Mouse (Mus musculus) intestine, postnatal 0 days (tissue): ENCODE measurements at regions not wholly inside any gene's neighbourhood (a gene's known extent, or its start where the extent isn't known, plus 50 kb on each side); places are given as distances from the start of the nearest gene placed in this dataset.
A peak's percentile ranks its signal among the peaks of the same experiment; 100 is the strongest.

Experiments
- ATAC-seq: fragments of 200-750 bp; cut with Nextera tagmentation; 2 replicates; pipeline ENCODE4 v1.8.0; 2017; ENCODE audit warnings: mild to moderate bottlenecking, moderate TSS enrichment, moderate library complexity
- H3K27ac ChIP-seq: fragments of 300-500 bp; sonication (generic); 2 replicates; pipeline ENCODE4 v1.5.1; 2014; ENCODE audit warnings: mild to moderate bottlenecking, low read depth, low read length, moderate library complexity
- H3K27me3 ChIP-seq: fragments of 300-500 bp; sonication (generic); replicated peaks from 2 replicates; pipeline ENCODE4 v1.6.1; 2014; ENCODE audit warnings: low read length, mixed read lengths; ENCODE audit not compliant: control insufficient read depth, insufficient read depth
- H3K36me3 ChIP-seq: fragments of 300-500 bp; sonication (generic); 2 replicates; pipeline ENCODE4 v1.6.1; 2014; ENCODE audit warnings: mild to moderate bottlenecking, moderate library complexity; ENCODE audit not compliant: control insufficient read depth, insufficient read depth
- H3K4me1 ChIP-seq: fragments of 300-500 bp; sonication (generic); replicated peaks from 2 replicates; pipeline ENCODE4 v1.6.1; 2014; ENCODE audit warnings: antibody characterized with exemption, low read length, mixed read lengths; ENCODE audit not compliant: control insufficient read depth, insufficient read depth
- H3K4me2 ChIP-seq: fragments of 300-500 bp; sonication (generic); replicated peaks from 2 replicates; pipeline ENCODE4 v1.6.1; 2014; ENCODE audit warnings: low read depth, mild to moderate bottlenecking, moderate library complexity
- H3K4me3 ChIP-seq: fragments of 300-500 bp; sonication (generic); 2 replicates; pipeline ENCODE4 v1.5.1; 2014; ENCODE audit warnings: low read depth, low read length
- H3K9ac ChIP-seq: fragments of 300-500 bp; sonication (generic); 2 replicates; pipeline ENCODE4 v1.6.1; 2014; ENCODE audit warnings: mild to moderate bottlenecking, low read depth, low read length
- H3K9me3 ChIP-seq: fragments of 300-500 bp; sonication (generic); 2 replicates; pipeline ENCODE4 v1.6.1; 2016; ENCODE audit warnings: mixed run types; ENCODE audit not compliant: control insufficient read depth
- CTCF ChIP-seq: sonication (generic); IDR thresholded peaks from 2 replicates; pipeline ENCODE4 v1.5.1; 2016; ENCODE audit warnings: low read depth, mild to moderate bottlenecking, control low read depth, antibody characterized with exemption, moderate library complexity
- WGBS: fragments of 180-500 bp; shearing (Covaris S2); extraction: QIAGEN DNeasy Blood & Tissue Kit; methylation state at CpG from one replicate; pipeline ENCODE4 v1.1.7; 2014; 5-methylcytosine and 5-hydroxymethylcytosine counted together

- no peak overlapping the region for H3K9ac ChIP-seq
- no peaks in the 10 kb centered on the region for H3K27me3 ChIP-seq
- no peak for ATAC-seq
- no peak for TF ChIP-seq CTCF
- H3K4me2 ChIP-seq, result no peak overlapping the region
- H3K4me1 ChIP-seq, result 0 out of 2 replicates have a peak, but pooled peaks cover 5% of the 10 kb centered on the region
- no peaks in the 10 kb centered on the region for H3K9me3 ChIP-seq
- no peak overlapping the region for H3K27ac ChIP-seq
- no peaks in the 10 kb centered on the region for H3K36me3 ChIP-seq
- WGBS, result 86% methylated on average over 5 of the region's 5 CpGs
- H3K4me3 ChIP-seq, result no peak overlapping the region
Observed at GRCm38 (mm10) chr19:32892469-32892868, 135.2 kb downstream of the Pten start.

- no peaks in the 10 kb centered on the region for H3K4me1 ChIP-seq
- H3K9me3 ChIP-seq, result no peaks in the 10 kb centered on the region
- no peaks in the 10 kb centered on the region for H3K27me3 ChIP-seq
- 56% methylated on average over 7 of the region's 7 CpGs for WGBS
- ATAC-seq, result no peak
- no peaks in the 10 kb centered on the region for H3K36me3 ChIP-seq
- no peak overlapping the region for H3K4me3 ChIP-seq
- H3K27ac ChIP-seq, result no peak overlapping the region
- TF ChIP-seq CTCF, result no peak
- H3K4me2 ChIP-seq, result no peak overlapping the region
- no peak overlapping the region for H3K9ac ChIP-seq
Observed at GRCm38 (mm10) chr19:32903454-32904108, 146.3 kb downstream of the Pten start.

GRCm38 (mm10) chr19:32904517-32904916 lies 147.2 kb downstream of the Pten start:
- Histone ChIP-seq H3K27ac (no peak overlapping the region), H3K4me2 (no peak overlapping the region), H3K27me3 (no peaks in the 10 kb centered on the region), H3K9ac (no peak overlapping the region), H3K9me3 (no peaks in the 10 kb centered on the region), H3K4me1 (no peaks in the 10 kb centered on the region), H3K4me3 (no peak overlapping the region), H3K36me3 (no peaks in the 10 kb centered on the region)
- 60% methylated on average over 7 of the region's 7 CpGs for WGBS
- ATAC-seq, result no peak
- no peak for TF ChIP-seq CTCF

- WGBS, result 16% methylated on average over 8 of the region's 8 CpGs
- peak overlapping the region; percentile 9; the same call in 1 of the 2 replicates for H3K4me3 ChIP-seq
- ATAC-seq, result no peak
- H3K9ac ChIP-seq, result no peak overlapping the region
- no peaks in the 10 kb centered on the region for H3K4me1 ChIP-seq
- TF ChIP-seq CTCF, result no peak
- peak overlapping the region; percentile 10; the same call in 1 of the 2 replicates for H3K27ac ChIP-seq
- H3K4me2 ChIP-seq, result peak overlapping the region; percentile 48
- no peaks in the 10 kb centered on the region for H3K36me3 ChIP-seq
- no peaks in the 10 kb centered on the region for H3K27me3 ChIP-seq
- H3K9me3 ChIP-seq, result no peaks in the 10 kb centered on the region
Observed at GRCm38 (mm10) chr19:32905901-32906431, 148.7 kb downstream of the Pten start.

GRCm38 (mm10) chr19:32906820-32907219 lies 149.5 kb downstream of the Pten start:
- Histone ChIP-seq H3K4me2 (no peak overlapping the region), H3K27ac (no peak overlapping the region), H3K9ac (no peak overlapping the region), H3K4me3 (no peak overlapping the region), H3K36me3 (no peaks in the 10 kb centered on the region), H3K4me1 (no peaks in the 10 kb centered on the region), H3K27me3 (no peaks in the 10 kb centered on the region), H3K9me3 (no peaks in the 10 kb centered on the region)
- no peak for ATAC-seq
- TF ChIP-seq CTCF, result no peak
- 79% methylated on average over 5 of the region's 5 CpGs for WGBS

GRCm38 (mm10) chr19:32910050-32910462 lies 152.8 kb downstream of the Pten start:
- Histone ChIP-seq H3K4me1 (no peaks in the 10 kb centered on the region), H3K4me3 (no peak overlapping the region), H3K27me3 (no peaks in the 10 kb centered on the region), H3K9ac (no peak overlapping the region), H3K4me2 (no peak overlapping the region), H3K36me3 (no peaks in the 10 kb centered on the region), H3K27ac (no peak overlapping the region), H3K9me3 (no peaks in the 10 kb centered on the region)
- ATAC-seq, result no peak
- TF ChIP-seq CTCF, result no peak
- 67% methylated on average over 4 of the region's 4 CpGs for WGBS
